Mouse (Mus musculus) bone marrow, adult 2 months (tissue): Measurements from ENCODE around the gene Pcyt2.
"Not testable (repeated sequence)": the region's sequence is repeated elsewhere in the genome, so short reads cannot be mapped to it uniquely, and the experiment has no call there.

Source experiments
- CTCF ChIP-seq: fragments of 200-500 bp; IDR thresholded peaks from 2 replicates; pipeline ENCODE4 v1.5.1; 2011; ENCODE audit warnings: low read length, control low read depth; ENCODE audit not compliant: control insufficient read depth, insufficient read depth
- POLR2A ChIP-seq: fragments of 200-500 bp; IDR thresholded peaks from 2 replicates; pipeline ENCODE4 v1.6.1; 2011; ENCODE audit warnings: low read depth, mild to moderate bottlenecking, control low read depth, low read length, borderline replicate concordance; ENCODE audit not compliant: control insufficient read depth

GRCm38 (mm10) chr11:120582982-120583293 is 34.8 kb downstream of the Pcyt2 start:
- not testable (repeated sequence) for TF ChIP-seq CTCF, POLR2A
